Mouse (Mus musculus): ENCODE measurements around the gene Kl. TPM values are rescaled to one million over a fixed set of nuclear protein-coding genes. Genes with fewer than 3 reads are reported as not detected.

The Kl gene
- polyA plus RNA-seq, 1 experiment, result 0.62 TPM

GRCm38 (mm10) chr5:151020031-151020820 is 67.8 kb downstream of the Kl start:
- Histone ChIP-seq H3K4me1 (ENCODE audit: control insufficient read depth, insufficient read depth, low read length) (peaks cover 2% of the 10 kb centered on the region), H3K36me3 (ENCODE audit: control insufficient read depth, insufficient read depth, low read length) (no peaks in the 10 kb centered on the region), H3K4me3 (ENCODE audit: control insufficient read depth, low read depth, low read length) (no peak overlapping the region), H3K27ac (ENCODE audit: control insufficient read depth, insufficient read depth, low read depth, low read length) (no peak overlapping the region), H3K27me3 (ENCODE audit: control insufficient read depth, insufficient read depth, low read length) (no peaks in the 10 kb centered on the region)
- TF ChIP-seq CTCF (IDR thresholded peaks at IDR 0.05; ENCODE audit: control insufficient read depth, insufficient read depth, insufficient replicate concordance, low read depth, low read length) (no peak), POLR2A (IDR thresholded peaks at IDR 0.05; ENCODE audit: control insufficient read depth, low read depth, low read length) (no peak)

- Histone ChIP-seq H3K36me3 (ENCODE audit: control insufficient read depth, insufficient read depth, low read length) (no peaks in the 10 kb centered on the region), H3K4me3 (ENCODE audit: control insufficient read depth, low read depth, low read length) (no peak overlapping the region), H3K4me1 (ENCODE audit: control insufficient read depth, insufficient read depth, low read length) (peaks cover 2% of the 10 kb centered on the region), H3K27ac (ENCODE audit: control insufficient read depth, insufficient read depth, low read depth, low read length) (no peak overlapping the region), H3K27me3 (ENCODE audit: control insufficient read depth, insufficient read depth, low read length) (no peaks in the 10 kb centered on the region)
- TF ChIP-seq POLR2A (IDR thresholded peaks at IDR 0.05; ENCODE audit: control insufficient read depth, low read depth, low read length) (no peak), CTCF (IDR thresholded peaks at IDR 0.05; ENCODE audit: control insufficient read depth, insufficient read depth, insufficient replicate concordance, low read depth, low read length) (no peak)
Observed at GRCm38 (mm10) chr5:151020831-151021230, 68.4 kb downstream of the Kl start.

GRCm38 (mm10) chr5:151022026-151022425 is 69.6 kb downstream of the Kl start:
- H3K27ac ChIP-seq (ENCODE audit: control insufficient read depth, insufficient read depth, low read depth, low read length), result no peak overlapping the region
- no peak overlapping the region for H3K4me3 ChIP-seq (ENCODE audit: control insufficient read depth, low read depth, low read length)
- H3K4me1 ChIP-seq (ENCODE audit: control insufficient read depth, insufficient read depth, low read length), result peaks cover 2% of the 10 kb centered on the region
- TF ChIP-seq POLR2A (IDR thresholded peaks at IDR 0.05; ENCODE audit: control insufficient read depth, low read depth, low read length) (no peak), CTCF (IDR thresholded peaks at IDR 0.05; ENCODE audit: control insufficient read depth, insufficient read depth, insufficient replicate concordance, low read depth, low read length) (no peak)
- no peaks in the 10 kb centered on the region for H3K36me3 ChIP-seq (ENCODE audit: control insufficient read depth, insufficient read depth, low read length)
- H3K27me3 ChIP-seq (ENCODE audit: control insufficient read depth, insufficient read depth, low read length), result no peaks in the 10 kb centered on the region

- TF ChIP-seq POLR2A (IDR thresholded peaks at IDR 0.05; ENCODE audit: control insufficient read depth, low read depth, low read length) (no peak), CTCF (IDR thresholded peaks at IDR 0.05; ENCODE audit: control insufficient read depth, insufficient read depth, insufficient replicate concordance, low read depth, low read length) (no peak)
Observed at GRCm38 (mm10) chr5:151022939-151023338, 70.5 kb downstream of the Kl start.

GRCm38 (mm10) chr5:151023461-151023860 is 71.1 kb downstream of the Kl start:
- Histone ChIP-seq H3K36me3 (ENCODE audit: control insufficient read depth, insufficient read depth, low read length) (no peaks in the 10 kb centered on the region), H3K4me1 (ENCODE audit: control insufficient read depth, insufficient read depth, low read length) (peaks cover 2% of the 10 kb centered on the region; the same call in 1 of the 2 replicates), H3K27me3 (ENCODE audit: control insufficient read depth, insufficient read depth, low read length) (no peaks in the 10 kb centered on the region), H3K4me3 (ENCODE audit: control insufficient read depth, low read depth, low read length) (no peak overlapping the region), H3K27ac (ENCODE audit: control insufficient read depth, insufficient read depth, low read depth, low read length) (peak overlapping the region; percentile 66)
- TF ChIP-seq CTCF (IDR thresholded peaks at IDR 0.05; ENCODE audit: control insufficient read depth, insufficient read depth, insufficient replicate concordance, low read depth, low read length) (no peak), POLR2A (IDR thresholded peaks at IDR 0.05; ENCODE audit: control insufficient read depth, low read depth, low read length) (no peak)

More at GRCm38 (mm10) chr5:151022939-151023338, 70.5 kb downstream of the Kl start:
- peaks cover 2% of the 10 kb centered on the region for H3K4me1 ChIP-seq (ENCODE audit: control insufficient read depth, insufficient read depth, low read length)
- no peak overlapping the region; the same call in 1 of the 2 replicates for H3K27ac ChIP-seq (ENCODE audit: control insufficient read depth, insufficient read depth, low read depth, low read length)
- H3K4me3 ChIP-seq (ENCODE audit: control insufficient read depth, low read depth, low read length), result no peak overlapping the region
- H3K36me3 ChIP-seq (ENCODE audit: control insufficient read depth, insufficient read depth, low read length), result no peaks in the 10 kb centered on the region
- H3K27me3 ChIP-seq (ENCODE audit: control insufficient read depth, insufficient read depth, low read length), result no peaks in the 10 kb centered on the region

GRCm38 (mm10) chr5:151024483-151024882 is 72.1 kb downstream of the Kl start:
- TF ChIP-seq POLR2A (IDR thresholded peaks at IDR 0.05; ENCODE audit: control insufficient read depth, low read depth, low read length), result no peak
- no peak for TF ChIP-seq CTCF (IDR thresholded peaks at IDR 0.05; ENCODE audit: control insufficient read depth, insufficient read depth, insufficient replicate concordance, low read depth, low read length)
- peaks cover 2% of the 10 kb centered on the region; the same call in 1 of the 2 replicates for H3K4me1 ChIP-seq (ENCODE audit: control insufficient read depth, insufficient read depth, low read length)
- H3K36me3 ChIP-seq (ENCODE audit: control insufficient read depth, insufficient read depth, low read length), result no peaks in the 10 kb centered on the region
- no peak overlapping the region for H3K27ac ChIP-seq (ENCODE audit: control insufficient read depth, insufficient read depth, low read depth, low read length)
- no peak overlapping the region for H3K4me3 ChIP-seq (ENCODE audit: control insufficient read depth, low read depth, low read length)
- H3K27me3 ChIP-seq (ENCODE audit: control insufficient read depth, insufficient read depth, low read length), result no peaks in the 10 kb centered on the region

GRCm38 (mm10) chr5:151026069-151026468 is 73.7 kb downstream of the Kl start:
- Histone ChIP-seq H3K27me3 (ENCODE audit: control insufficient read depth, insufficient read depth, low read length) (no peaks in the 10 kb centered on the region), H3K4me3 (ENCODE audit: control insufficient read depth, low read depth, low read length) (no peak overlapping the region), H3K36me3 (ENCODE audit: control insufficient read depth, insufficient read depth, low read length) (no peaks in the 10 kb centered on the region), H3K4me1 (ENCODE audit: control insufficient read depth, insufficient read depth, low read length) (no peaks in the 10 kb centered on the region; the same call in 1 of the 2 replicates), H3K27ac (ENCODE audit: control insufficient read depth, insufficient read depth, low read depth, low read length) (no peak overlapping the region)
- no peak for TF ChIP-seq POLR2A (IDR thresholded peaks at IDR 0.05; ENCODE audit: control insufficient read depth, low read depth, low read length)
- TF ChIP-seq CTCF (IDR thresholded peaks at IDR 0.05; ENCODE audit: control insufficient read depth, insufficient read depth, insufficient replicate concordance, low read depth, low read length), result no peak
